Mouse (Mus musculus) induced T-regulatory cell, adult 2 months (primary cell): ENCODE results near the gene Kmt2b.
A peak's percentile ranks its signal among the peaks of the same experiment; 100 is the strongest.

ENCODE experiments used
- DNase-seq: peaks from one replicate; pipeline ENCODE4 v3.0.0-alpha.2; 2012; ENCODE audit warnings: low read depth

The Kmt2b gene

DNA sequence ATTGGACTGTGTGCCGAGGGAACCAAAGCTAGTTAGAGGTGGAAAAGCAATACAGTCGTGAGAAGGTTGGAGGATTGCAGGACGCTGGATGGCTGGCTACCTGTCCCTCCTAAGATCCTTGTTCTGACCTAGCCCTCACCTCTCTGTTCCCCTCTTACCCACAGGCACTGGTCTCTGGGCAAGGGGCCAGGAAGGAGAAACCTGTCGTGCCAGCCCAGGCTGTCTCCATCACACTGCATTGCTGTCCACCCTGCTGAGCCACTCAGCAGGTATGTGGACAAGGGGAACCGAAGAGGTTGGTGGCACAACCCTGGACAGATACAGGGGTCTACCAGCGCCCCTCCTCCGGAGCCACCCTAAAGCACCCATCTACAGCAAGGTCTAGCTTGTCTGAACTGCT lies 12.1 kb upstream of the Kmt2b start:
- DNase-seq = no peak

DNA sequence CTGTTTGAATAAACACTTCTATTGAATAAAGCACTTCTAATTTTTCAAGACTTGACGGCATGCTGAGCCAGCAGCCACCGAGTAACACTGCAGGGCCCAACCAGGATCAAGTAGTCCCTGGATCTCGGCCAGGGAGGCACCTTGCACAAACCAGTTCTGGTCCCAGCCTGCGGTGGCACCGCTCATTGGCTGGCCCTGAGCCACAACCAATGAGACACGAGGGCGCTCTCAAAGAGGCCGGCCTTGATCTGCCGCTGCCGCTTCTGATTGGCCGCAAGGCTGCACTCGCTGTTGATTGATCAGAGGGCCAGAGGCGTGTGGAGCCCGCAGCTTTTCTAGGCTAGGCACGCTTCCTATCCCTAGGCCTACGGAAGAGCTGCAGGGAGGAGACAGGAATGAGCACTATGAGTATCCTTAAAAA lies 11.4 kb upstream of the Kmt2b start:
- peak; percentile 85 for DNase-seq

DNA sequence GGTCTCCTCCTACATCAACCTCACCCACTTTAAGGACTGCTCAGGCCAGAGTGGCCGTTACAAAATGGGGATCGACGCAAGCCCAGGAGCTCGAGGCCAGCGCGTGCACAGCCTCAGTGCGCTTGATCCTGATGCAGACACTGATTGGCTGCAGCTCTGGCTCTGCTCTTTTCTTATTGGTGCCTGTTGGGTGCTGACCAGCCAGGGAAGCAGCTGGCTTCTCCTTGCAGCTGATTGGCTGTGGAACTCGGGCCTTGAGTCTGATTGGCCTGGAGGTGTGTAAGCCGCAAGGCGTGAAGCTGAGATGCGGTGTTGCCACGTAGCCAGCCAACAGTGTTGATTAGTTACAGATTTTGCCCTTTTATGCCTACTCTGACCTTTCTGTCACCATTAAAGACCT lies 10.3 kb upstream of the Kmt2b start, which contains the start of gene Zbtb32:
Gene Zbtb32 (minus strand): TSS at position 124 of the 400 bp plus-strand sequence.
- DNase-seq = no peak

- no peak for DNase-seq
Observed at GRCm38 (mm10) chr7:30596811-30597210, 8.3 kb upstream of the Kmt2b start.

DNA sequence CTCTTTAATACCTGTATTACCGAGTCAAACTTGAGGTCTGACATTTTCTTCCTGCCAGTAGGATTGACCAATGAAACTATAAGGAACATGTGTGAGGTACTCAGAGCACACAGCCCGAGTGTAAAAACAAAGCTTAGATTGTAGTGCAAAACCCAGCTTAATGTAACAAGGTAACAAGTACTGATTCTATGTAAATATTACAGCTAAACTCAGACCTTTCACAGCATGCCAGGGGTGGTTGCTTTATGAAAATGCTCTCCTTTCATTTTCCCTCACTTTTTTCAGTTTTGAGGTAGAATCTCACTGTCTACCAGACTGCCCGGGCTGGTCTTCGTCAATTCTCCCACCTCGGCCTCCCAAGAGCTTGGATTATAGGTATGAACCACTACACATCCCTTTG lies 7.6 kb upstream of the Kmt2b start:
- DNase-seq = no peak

- peak; percentile 69 for DNase-seq
Observed at GRCm38 (mm10) chr7:30594510-30595024, 6.0 kb upstream of the Kmt2b start.

DNA sequence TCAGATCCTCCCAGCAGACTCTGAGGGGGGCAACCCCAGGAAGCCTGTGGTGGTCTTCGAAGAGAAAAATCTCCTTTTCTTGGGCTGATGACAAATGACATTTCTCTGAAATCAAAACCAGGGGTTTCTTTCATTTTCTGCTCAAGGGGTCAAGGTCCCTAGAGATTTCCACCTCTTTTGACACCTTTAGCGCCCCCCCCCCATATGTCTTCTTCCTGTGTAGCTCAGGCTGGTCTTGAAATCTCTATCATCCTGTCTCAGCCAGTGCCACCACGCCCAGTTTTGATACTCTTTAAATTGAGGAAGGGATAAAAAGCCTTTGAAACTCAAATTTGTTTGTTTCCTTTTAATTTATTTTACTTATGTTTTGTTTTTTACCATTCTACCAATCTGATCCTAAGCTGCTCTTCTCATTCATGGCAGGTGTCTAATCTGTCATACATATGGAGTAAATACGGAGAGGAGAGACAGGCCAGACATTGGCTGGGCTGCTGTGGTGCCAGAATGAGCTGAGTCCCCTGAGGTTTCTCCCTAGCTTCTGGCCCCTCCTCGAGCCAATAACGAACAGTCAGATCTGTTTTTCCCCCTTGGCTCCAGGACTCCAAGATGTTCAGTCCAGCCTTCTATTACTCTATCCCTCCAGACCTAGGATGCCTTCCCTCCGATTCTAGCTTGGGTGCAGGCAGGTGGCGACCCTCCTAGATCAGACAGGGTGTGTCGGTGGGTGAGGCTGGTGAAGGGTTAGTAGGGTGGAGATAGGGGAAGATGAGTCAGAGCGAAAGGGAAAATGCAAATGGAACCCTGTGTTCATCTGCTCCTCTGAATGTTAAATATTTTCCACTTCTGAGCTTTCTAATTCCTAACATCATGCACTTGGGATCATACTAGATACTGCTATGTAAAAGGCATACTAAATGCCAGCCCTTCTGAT lies 5.3 kb upstream of the Kmt2b start:
- peak; percentile 81 for DNase-seq

DNA sequence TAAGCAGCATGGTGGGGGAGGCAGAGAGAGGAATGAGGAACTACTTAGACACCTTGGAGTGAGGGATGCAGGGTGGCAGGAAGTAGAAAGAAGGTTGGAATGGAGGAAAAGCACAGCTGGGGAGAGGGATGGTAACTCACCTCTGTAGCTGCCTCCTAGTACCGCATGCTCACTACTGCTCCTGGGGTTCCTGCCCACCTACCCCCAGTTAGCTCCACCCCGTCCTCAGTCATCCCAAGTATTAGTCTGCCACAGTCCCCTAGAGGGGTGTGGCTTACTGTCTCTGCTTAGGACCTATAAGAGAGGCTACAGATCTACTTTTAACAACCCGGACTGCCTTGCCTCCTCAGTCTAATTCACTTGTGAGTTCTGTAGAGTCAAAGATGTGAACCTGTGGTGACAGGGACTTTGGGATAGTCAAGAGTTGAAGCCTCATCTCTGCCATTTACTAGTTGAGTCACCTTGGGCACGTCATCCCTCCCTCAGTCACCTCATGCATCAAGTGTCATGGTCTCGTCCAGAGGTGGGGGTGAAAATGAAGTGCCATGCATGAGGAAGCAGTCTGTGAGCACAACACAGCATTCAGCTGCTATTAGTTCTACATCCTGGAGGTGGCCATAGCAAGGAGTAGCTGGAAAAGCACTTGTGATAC lies 4.4 kb upstream of the Kmt2b start:
- DNase-seq = peak; percentile 76

- no peak for DNase-seq
Observed at GRCm38 (mm10) chr7:30591605-30591951, 3.1 kb upstream of the Kmt2b start.

GRCm38 (mm10) chr7:30590927-30591604 lies 2.5 kb upstream of the Kmt2b start:
- DNase-seq = no peak

DNA sequence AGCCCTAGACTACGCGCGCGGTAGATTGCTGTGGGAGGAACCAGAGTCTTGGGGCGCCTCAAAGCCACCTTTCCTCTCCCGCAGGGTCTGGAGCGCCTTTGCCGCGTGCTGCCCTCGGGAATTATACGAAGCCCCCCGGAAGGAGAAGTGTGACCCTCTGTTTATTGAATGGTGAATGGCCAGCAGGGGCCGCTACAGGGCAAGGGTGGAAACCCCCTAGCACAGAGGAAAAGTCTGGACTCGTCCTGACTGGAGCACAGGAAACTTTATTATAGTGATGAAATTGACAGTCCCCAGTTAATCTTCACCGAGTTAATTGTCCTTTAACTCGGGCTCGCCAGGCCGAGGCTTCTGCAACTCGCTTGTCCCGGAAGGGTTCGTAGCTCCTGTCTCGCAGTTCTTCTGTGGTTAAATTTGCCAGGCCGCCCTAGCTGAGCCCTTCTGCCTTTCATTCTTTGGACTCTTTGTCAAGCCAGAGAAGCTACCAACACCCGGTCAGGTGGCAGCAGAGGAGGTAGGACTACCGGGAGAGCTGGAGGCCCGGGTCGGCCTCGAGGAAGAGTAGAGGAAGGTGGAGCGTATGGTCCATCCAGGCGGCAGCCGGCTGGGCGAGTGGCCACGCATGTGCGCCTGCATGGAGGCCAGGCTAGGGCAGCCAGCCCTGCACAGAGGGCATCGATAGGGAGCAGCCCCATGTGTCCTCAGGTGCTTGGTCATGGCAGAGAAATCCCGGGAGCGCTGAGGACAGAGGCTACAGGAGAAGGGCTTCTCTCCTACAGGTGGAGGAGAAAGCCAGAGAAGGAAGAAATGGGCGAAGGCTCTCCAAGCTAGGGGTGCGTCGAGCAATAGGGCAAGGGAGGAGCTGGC lies 1.1 kb upstream of the Kmt2b start:
- peak; percentile 88 for DNase-seq

GRCm38 (mm10) chr7:30587842-30588667 lies 471 bp downstream of the Kmt2b start:
- DNase-seq = peak; percentile 61

DNA sequence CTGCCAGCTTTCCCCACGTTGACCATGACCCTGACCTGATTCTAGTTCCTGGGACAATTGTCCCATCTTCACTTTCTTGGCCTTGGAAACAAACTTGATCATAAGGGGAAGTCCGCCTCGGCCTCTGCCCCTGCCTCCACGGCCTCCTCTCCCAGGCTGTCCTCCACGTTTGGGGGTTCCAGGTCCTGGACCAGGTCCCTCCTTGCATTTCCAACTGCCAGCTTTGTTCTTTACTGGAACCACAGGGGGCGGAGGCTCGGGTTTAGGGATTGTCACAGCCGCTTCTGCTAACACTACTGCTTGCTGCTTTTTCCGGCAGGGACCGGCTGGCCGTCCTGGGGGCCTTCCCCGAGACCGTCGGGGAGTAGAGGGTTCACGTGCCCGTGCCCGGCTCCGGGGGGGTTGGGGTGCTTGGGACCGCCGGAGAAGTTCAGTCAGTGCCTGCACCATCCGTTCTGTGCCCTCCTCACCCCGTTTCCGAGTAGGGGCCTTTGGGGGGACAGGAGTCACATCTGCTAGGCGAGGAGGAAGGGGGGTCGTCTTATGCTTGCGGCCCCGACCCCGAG lies 2.0 kb downstream of the Kmt2b start:
- DNase-seq = no peak

DNA sequence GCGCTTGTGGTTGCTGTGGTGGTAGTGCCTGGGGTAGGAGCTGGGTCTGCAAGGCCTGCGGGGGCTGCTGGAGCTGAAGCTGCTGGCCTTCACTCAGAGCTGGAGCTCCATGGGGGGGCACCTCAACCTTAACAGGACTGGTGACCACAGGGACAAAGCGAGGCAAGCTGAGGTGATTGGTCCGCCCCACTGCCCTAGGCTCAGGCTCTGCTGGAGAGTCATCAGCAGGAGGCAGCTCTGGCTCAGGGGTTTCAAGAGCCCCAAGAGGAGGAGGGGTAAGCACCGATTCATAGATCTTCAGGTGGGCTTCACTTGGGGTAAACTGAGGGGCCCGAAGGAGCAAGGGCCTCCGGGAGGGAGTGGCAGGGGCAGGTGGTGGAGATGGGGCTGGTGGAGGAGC lies 3.4 kb downstream of the Kmt2b start:
- DNase-seq = no peak

DNA sequence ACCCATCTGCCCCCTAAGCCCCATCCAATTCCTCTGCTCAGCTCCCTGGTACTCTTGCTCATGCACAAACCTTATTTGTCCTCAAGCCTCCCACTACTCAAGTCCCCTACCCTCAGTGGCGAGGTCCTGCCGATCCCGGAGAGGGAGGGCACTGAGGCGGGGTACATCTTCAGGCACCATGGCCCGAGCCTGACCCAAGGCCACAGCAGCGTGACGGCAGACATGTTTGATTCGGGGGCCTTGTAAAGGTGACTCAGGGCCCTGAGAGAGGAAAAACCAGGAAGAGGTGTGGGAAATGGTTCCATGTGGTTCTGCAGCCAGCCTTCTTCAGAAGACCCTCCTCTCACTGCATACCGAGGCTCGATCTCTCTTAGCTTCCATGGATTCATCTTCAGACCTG lies 4.2 kb downstream of the Kmt2b start:
- DNase-seq = no peak

- DNase-seq = no peak
Observed at GRCm38 (mm10) chr7:30581547-30581946, 7.0 kb downstream of the Kmt2b start.

GRCm38 (mm10) chr7:30579950-30580349 lies 8.6 kb downstream of the Kmt2b start:
- DNase-seq = no peak

DNA sequence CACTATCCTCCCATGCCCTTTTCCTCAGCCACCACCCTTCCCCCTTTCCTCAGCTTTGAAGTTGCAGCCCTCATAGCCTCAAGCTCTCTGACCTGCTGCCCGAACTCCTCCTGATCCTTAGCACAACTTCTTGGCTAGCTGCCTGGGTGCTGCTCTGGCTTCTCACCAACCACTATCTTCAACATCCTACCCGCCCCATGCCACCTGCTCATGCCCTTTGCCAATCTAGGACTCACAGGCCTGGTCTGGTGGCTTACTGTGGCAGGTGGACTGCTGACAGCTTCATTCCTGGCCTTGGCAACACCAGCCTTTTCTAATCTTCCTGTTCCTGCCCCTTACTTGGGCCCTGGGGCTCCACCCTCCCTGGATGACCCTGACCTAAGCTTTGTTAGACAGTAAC lies 15.6 kb downstream of the Kmt2b start:
- no peak for DNase-seq

DNA sequence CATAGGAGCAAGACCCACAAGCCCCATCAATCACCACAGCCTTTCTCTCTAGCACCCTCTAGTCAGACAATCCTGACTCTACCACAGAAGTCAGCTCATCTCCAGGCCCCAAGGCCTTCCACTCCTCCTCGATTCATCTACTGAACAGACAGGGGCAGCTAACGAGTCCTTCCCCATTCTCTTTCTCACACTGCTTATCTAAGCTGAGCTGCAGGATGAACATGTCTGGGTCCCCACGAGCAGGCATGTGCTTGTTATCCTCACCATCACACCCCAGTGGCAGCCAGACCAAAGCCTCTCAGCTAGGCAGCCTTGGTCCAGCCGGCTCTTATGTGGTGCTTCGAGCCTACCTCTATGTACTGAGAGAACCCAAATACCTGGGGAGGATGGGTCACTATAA lies 16.1 kb downstream of the Kmt2b start:
- no peak for DNase-seq

DNA sequence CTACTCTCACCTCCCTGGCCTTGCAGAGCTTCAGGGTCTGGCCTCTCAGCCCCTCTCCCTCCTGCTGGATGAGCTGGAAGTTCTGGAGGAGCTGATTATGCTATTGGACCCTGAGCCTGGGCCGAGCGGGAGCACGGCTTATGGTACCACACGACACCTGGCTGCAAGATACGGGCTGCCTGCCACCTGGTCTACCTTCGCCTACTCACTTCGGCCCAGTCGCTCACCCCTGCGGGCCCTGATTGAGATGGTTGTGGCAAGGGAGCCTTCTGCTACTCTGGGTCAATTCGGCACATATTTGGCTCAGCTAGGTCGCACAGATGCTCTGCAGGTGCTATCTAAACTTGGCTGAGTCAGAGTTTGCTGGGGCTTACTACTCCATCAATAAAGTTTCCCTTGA lies 21.0 kb downstream of the Kmt2b start:
- no peak for DNase-seq
